Mouse (Mus musculus): ENCODE results near the gene Olfr152. TPM values are rescaled to one million over a fixed set of nuclear protein-coding genes. Genes with fewer than 3 reads are reported as not detected.

The Olfr152 gene
- polyA plus RNA-seq (2014; fragmentation: Nextera tagmentation; extraction: Ambion mirVana) = not detected in 2 replicates

GRCm38 (mm10) chr2:87779183-87779582 lies at the start of gene Olfr152:
Olfr152 (plus strand) TSS chr2:87779483.
- Histone ChIP-seq H3K9ac (replicated peaks; ENCODE audit: low read length) (no peak within 1 kb of the TSS), H3K4me1 (ENCODE audit: control insufficient read depth, insufficient read depth, low read length) (no peaks in the 10 kb centered on the region), H3K9me3 (replicated peaks; ENCODE audit: control insufficient read depth, low read length) (no peaks in the 10 kb centered on the region), H3K36me3 (replicated peaks; ENCODE audit: control insufficient read depth, insufficient read depth, low read depth, low read length) (no peaks in the 10 kb centered on the region), H3K27me3 (ENCODE audit: control insufficient read depth, insufficient read depth, low read length) (no peaks in the 10 kb centered on the region), H3K4me2 (ENCODE audit: low read depth, low read length) (no peak within 1 kb of the TSS), H3K4me3 (ENCODE audit: low read depth, low read length) (no peak within 1 kb of the TSS), H3K27ac (replicated peaks; ENCODE audit: low read depth, low read length) (no peak within 1 kb of the TSS)
- 91% methylated on average over 4 of the region's 4 CpGs for WGBS
- DNase-seq (ENCODE audit: low spot score) (no peak), ATAC-seq (replicated peaks; ENCODE audit: insufficient number of reproducible peaks, low FRiP score, low TSS enrichment, low read depth) (no peak)

GRCm38 (mm10) chr2:87739878-87740277 lies 39.4 kb upstream of the Olfr152 start, which contains the start of gene Olfr1138:
Olfr1138 (minus strand) TSS chr2:87739978.
- WGBS = 82% methylated on average over 1 of the region's 1 CpGs
- H3K4me2 ChIP-seq (ENCODE audit: low read depth, low read length) = no peak within 1 kb of the TSS
- no peaks in the 10 kb centered on the region for H3K9me3 ChIP-seq (replicated peaks; ENCODE audit: control insufficient read depth, low read length)
- no peaks in the 10 kb centered on the region for H3K27me3 ChIP-seq (ENCODE audit: control insufficient read depth, insufficient read depth, low read length)
- no peaks in the 10 kb centered on the region for H3K4me1 ChIP-seq (ENCODE audit: control insufficient read depth, insufficient read depth, low read length)
- H3K36me3 ChIP-seq (replicated peaks; ENCODE audit: control insufficient read depth, insufficient read depth, low read depth, low read length) = no peaks in the 10 kb centered on the region
- DNase-seq (ENCODE audit: low spot score) (no peak), ATAC-seq (replicated peaks; ENCODE audit: insufficient number of reproducible peaks, low FRiP score, low TSS enrichment, low read depth) (no peak)
- H3K27ac ChIP-seq (replicated peaks; ENCODE audit: low read depth, low read length) = no peak within 1 kb of the TSS
- H3K4me3 ChIP-seq (ENCODE audit: low read depth, low read length) = no peak within 1 kb of the TSS
- H3K9ac ChIP-seq (replicated peaks; ENCODE audit: low read length) = no peak within 1 kb of the TSS

GRCm38 (mm10) chr2:87743452-87743851 lies 35.8 kb upstream of the Olfr152 start, which contains the start of gene Olfr1140:
Olfr1140 (plus strand) TSS chr2:87743752.
- Histone ChIP-seq H3K4me3 (ENCODE audit: low read depth, low read length) (no peak within 1 kb of the TSS), H3K27me3 (ENCODE audit: control insufficient read depth, insufficient read depth, low read length) (no peaks in the 10 kb centered on the region), H3K36me3 (replicated peaks; ENCODE audit: control insufficient read depth, insufficient read depth, low read depth, low read length) (no peaks in the 10 kb centered on the region), H3K27ac (replicated peaks; ENCODE audit: low read depth, low read length) (no peak within 1 kb of the TSS), H3K9ac (replicated peaks; ENCODE audit: low read length) (no peak within 1 kb of the TSS), H3K4me2 (ENCODE audit: low read depth, low read length) (no peak within 1 kb of the TSS), H3K9me3 (replicated peaks; ENCODE audit: control insufficient read depth, low read length) (no peaks in the 10 kb centered on the region), H3K4me1 (ENCODE audit: control insufficient read depth, insufficient read depth, low read length) (no peaks in the 10 kb centered on the region)
- ATAC-seq (replicated peaks; ENCODE audit: insufficient number of reproducible peaks, low FRiP score, low TSS enrichment, low read depth) (no peak), DNase-seq (ENCODE audit: low spot score) (no peak)
- 73% methylated on average over 3 of the region's 3 CpGs for WGBS

- Histone ChIP-seq H3K4me1 (ENCODE audit: control insufficient read depth, insufficient read depth, low read length) (no peaks in the 10 kb centered on the region), H3K9me3 (replicated peaks; ENCODE audit: control insufficient read depth, low read length) (no peaks in the 10 kb centered on the region), H3K36me3 (replicated peaks; ENCODE audit: control insufficient read depth, insufficient read depth, low read depth, low read length) (no peaks in the 10 kb centered on the region), H3K4me2 (ENCODE audit: low read depth, low read length) (no peak within 1 kb of the TSS), H3K4me3 (ENCODE audit: low read depth, low read length) (no peak within 1 kb of the TSS), H3K27me3 (ENCODE audit: control insufficient read depth, insufficient read depth, low read length) (no peaks in the 10 kb centered on the region), H3K27ac (replicated peaks; ENCODE audit: low read depth, low read length) (no peak within 1 kb of the TSS), H3K9ac (replicated peaks; ENCODE audit: low read length) (no peak within 1 kb of the TSS)
- WGBS = 89% methylated on average over 1 of the region's 1 CpGs
- DNase-seq (ENCODE audit: low spot score) = no peak
- ATAC-seq (replicated peaks; ENCODE audit: insufficient number of reproducible peaks, low FRiP score, low TSS enrichment, low read depth) = no peak
Observed at GRCm38 (mm10) chr2:87753891-87754290, 25.4 kb upstream of the Olfr152 start, which contains the start of gene Olfr1141. Olfr1141 (minus strand) TSS chr2:87753991.

GRCm38 (mm10) chr2:87776143-87776542 lies 3.1 kb upstream of the Olfr152 start:
- WGBS = 59% methylated on average over 1 of the region's 1 CpGs
- no peak for ATAC-seq (replicated peaks; ENCODE audit: insufficient number of reproducible peaks, low FRiP score, low TSS enrichment, low read depth)

GRCm38 (mm10) chr2:87800292-87800691 lies 21.0 kb downstream of the Olfr152 start, which contains the start of gene Olfr1143:
Olfr1143 (plus strand) TSS chr2:87800592.
- H3K9ac ChIP-seq (replicated peaks; ENCODE audit: low read length) = no peak within 1 kb of the TSS
- H3K36me3 ChIP-seq (replicated peaks; ENCODE audit: control insufficient read depth, insufficient read depth, low read depth, low read length) = no peaks in the 10 kb centered on the region
- no peaks in the 10 kb centered on the region for H3K27me3 ChIP-seq (ENCODE audit: control insufficient read depth, insufficient read depth, low read length)
- no peak within 1 kb of the TSS for H3K27ac ChIP-seq (replicated peaks; ENCODE audit: low read depth, low read length)
- H3K4me1 ChIP-seq (ENCODE audit: control insufficient read depth, insufficient read depth, low read length) = no peaks in the 10 kb centered on the region
- H3K4me3 ChIP-seq (ENCODE audit: low read depth, low read length) = no peak within 1 kb of the TSS
- H3K4me2 ChIP-seq (ENCODE audit: low read depth, low read length) = no peak within 1 kb of the TSS
- no peaks in the 10 kb centered on the region for H3K9me3 ChIP-seq (replicated peaks; ENCODE audit: control insufficient read depth, low read length)
- DNase-seq (ENCODE audit: low spot score) = no peak
- no peak for ATAC-seq (replicated peaks; ENCODE audit: insufficient number of reproducible peaks, low FRiP score, low TSS enrichment, low read depth)

More at GRCm38 (mm10) chr2:87776143-87776542, 3.1 kb upstream of the Olfr152 start:
- Histone ChIP-seq H3K4me3 (ENCODE audit: low read depth, low read length) (no peak overlapping the region), H3K9me3 (replicated peaks; ENCODE audit: control insufficient read depth, low read length) (no peaks in the 10 kb centered on the region), H3K9ac (replicated peaks; ENCODE audit: low read length) (no peak overlapping the region), H3K27ac (replicated peaks; ENCODE audit: low read depth, low read length) (no peak overlapping the region), H3K4me2 (ENCODE audit: low read depth, low read length) (no peak overlapping the region), H3K36me3 (replicated peaks; ENCODE audit: control insufficient read depth, insufficient read depth, low read depth, low read length) (no peaks in the 10 kb centered on the region), H3K4me1 (ENCODE audit: control insufficient read depth, insufficient read depth, low read length) (no peaks in the 10 kb centered on the region), H3K27me3 (ENCODE audit: control insufficient read depth, insufficient read depth, low read length) (no peaks in the 10 kb centered on the region)
- DNase-seq (ENCODE audit: low spot score) = no peak

GRCm38 (mm10) chr2:87809522-87809921 lies 30.2 kb downstream of the Olfr152 start, which contains the start of gene Olfr1145:
Olfr1145 (plus strand) TSS chr2:87809822.
- no peak for DNase-seq (ENCODE audit: low spot score)
- 68% methylated on average over 1 of the region's 1 CpGs for WGBS
- Histone ChIP-seq H3K27me3 (ENCODE audit: control insufficient read depth, insufficient read depth, low read length) (no peaks in the 10 kb centered on the region), H3K4me1 (ENCODE audit: control insufficient read depth, insufficient read depth, low read length) (no peaks in the 10 kb centered on the region), H3K9ac (replicated peaks; ENCODE audit: low read length) (no peak within 1 kb of the TSS), H3K36me3 (replicated peaks; ENCODE audit: control insufficient read depth, insufficient read depth, low read depth, low read length) (no peaks in the 10 kb centered on the region), H3K9me3 (replicated peaks; ENCODE audit: control insufficient read depth, low read length) (no peaks in the 10 kb centered on the region), H3K4me3 (ENCODE audit: low read depth, low read length) (no peak within 1 kb of the TSS), H3K27ac (replicated peaks; ENCODE audit: low read depth, low read length) (no peak within 1 kb of the TSS), H3K4me2 (ENCODE audit: low read depth, low read length) (no peak within 1 kb of the TSS)
- ATAC-seq (replicated peaks; ENCODE audit: insufficient number of reproducible peaks, low FRiP score, low TSS enrichment, low read depth) = no peak

- no peaks in the 10 kb centered on the region for H3K9me3 ChIP-seq (replicated peaks; ENCODE audit: control insufficient read depth, low read length)
- no peaks in the 10 kb centered on the region for H3K4me1 ChIP-seq (ENCODE audit: control insufficient read depth, insufficient read depth, low read length)
- no peak within 1 kb of the TSS for H3K4me2 ChIP-seq (ENCODE audit: low read depth, low read length)
- DNase-seq (ENCODE audit: low spot score) (no peak), ATAC-seq (replicated peaks; ENCODE audit: insufficient number of reproducible peaks, low FRiP score, low TSS enrichment, low read depth) (no peak)
- no peak within 1 kb of the TSS for H3K4me3 ChIP-seq (ENCODE audit: low read depth, low read length)
- H3K9ac ChIP-seq (replicated peaks; ENCODE audit: low read length) = no peak within 1 kb of the TSS
- H3K36me3 ChIP-seq (replicated peaks; ENCODE audit: control insufficient read depth, insufficient read depth, low read depth, low read length) = no peaks in the 10 kb centered on the region
- no peak within 1 kb of the TSS for H3K27ac ChIP-seq (replicated peaks; ENCODE audit: low read depth, low read length)
- WGBS = 95% methylated on average over 1 of the region's 1 CpGs
- no peaks in the 10 kb centered on the region for H3K27me3 ChIP-seq (ENCODE audit: control insufficient read depth, insufficient read depth, low read length)
Observed at GRCm38 (mm10) chr2:87830233-87830632, 51.0 kb downstream of the Olfr152 start, which contains the start of gene Olfr1148. Olfr1148 (plus strand) TSS chr2:87830533.
